Mouse (Mus musculus) CH12.LX (cell line): ENCODE data around the gene Hfe2. TPM values are rescaled to one million over a fixed set of nuclear protein-coding genes. Genes with fewer than 3 reads are reported as not detected.
A peak's percentile ranks its signal among the peaks of the same experiment; 100 is the strongest.

Experiments used
- DNase-seq: peaks from one replicate; pipeline ENCODE4 v3.0.0-alpha.2; 2013; ENCODE audit errors: extremely low read depth
- H3K27ac ChIP-seq: 2 replicates; pipeline ENCODE4 v1.5.1; 2012; ENCODE audit warnings: low read depth, mild to moderate bottlenecking, control low read depth, moderate library complexity; ENCODE audit not compliant: insufficient read depth
- H3K27me3 ChIP-seq: replicated peaks from 2 replicates; pipeline ENCODE3; 2012; ENCODE audit warnings: inconsistent platforms
- H3K36me3 ChIP-seq, 2 experiments: replicated peaks in 1 of 2; 2 replicates each; pipeline versions ENCODE3 to v1.6.1; 2012; ENCODE audit warnings: inconsistent platforms in 1 of 2, low read length in 1 of 2, mild to moderate bottlenecking in 1 of 2, mixed read lengths in 1 of 2, moderate library complexity in 1 of 2; ENCODE audit not compliant: control insufficient read depth in 1 of 2, insufficient read depth in 1 of 2
- H3K4me1 ChIP-seq, 2 experiments: 2 replicates each; pipeline ENCODE4 v1.6.1; 2012; ENCODE audit warnings: inconsistent platforms in 1 of 2, moderate library complexity in 1 of 2; ENCODE audit not compliant: insufficient read depth in 2 of 2, control insufficient read depth in 1 of 2
- H3K4me2 ChIP-seq: 2 replicates; pipeline ENCODE4 v1.6.1; 2012; ENCODE audit warnings: low read depth, mild to moderate bottlenecking, control low read depth; ENCODE audit not compliant: poor library complexity, insufficient read depth, severe bottlenecking
- H3K4me3 ChIP-seq, 3 experiments: fragments of 150-350 bp in 1 of 3; sonication (generic) in 1 of 3; replicated peaks in 1 of 3; 2 replicates each; pipeline versions ENCODE3 to v1.5.1; 2011 to 2012; ENCODE audit warnings: low read depth in 2 of 3, low read length in 2 of 3, mild to moderate bottlenecking in 2 of 3, moderate library complexity in 2 of 3, control low read depth in 1 of 3, improper control_type of control experiment in 1 of 3, inconsistent platforms in 1 of 3, mixed read lengths in 1 of 3; ENCODE audit not compliant: poor library complexity in 1 of 3
- H3K79me2 ChIP-seq: replicated peaks from 2 replicates; pipeline ENCODE4 v1.6.1; 2012; ENCODE audit warnings: mild to moderate bottlenecking, moderate library complexity; ENCODE audit not compliant: control insufficient read depth, poor library complexity, insufficient read depth, severe bottlenecking; ENCODE audit errors: extremely low read depth
- H3K9ac ChIP-seq: 2 replicates; pipeline ENCODE4 v1.6.1; 2012; ENCODE audit warnings: low read depth, mild to moderate bottlenecking, control low read depth, moderate library complexity; ENCODE audit not compliant: insufficient read depth
- H3K9me3 ChIP-seq: replicated peaks from 2 replicates; pipeline ENCODE3; 2012; ENCODE audit warnings: low read length, inconsistent platforms, mixed read lengths
- BHLHE40 ChIP-seq: IDR thresholded peaks from 2 replicates; pipeline ENCODE4 v1.6.1; 2011; ENCODE audit warnings: mild to moderate bottlenecking, low read depth, low read length, improper control_type of control experiment
- CHD1 ChIP-seq: IDR thresholded peaks from 2 replicates; pipeline ENCODE4 v1.6.1; 2012; ENCODE audit warnings: low read depth, low read length, improper control_type of control experiment, inconsistent platforms
- CHD2 ChIP-seq: IDR thresholded peaks from 2 replicates; pipeline ENCODE4 v1.6.1; 2011; ENCODE audit warnings: low read length, improper control_type of control experiment
- CTCF ChIP-seq, 2 experiments: IDR thresholded peaks in 1 of 2; conservative IDR thresholded peaks in 1 of 2; 2 replicates each; pipeline ENCODE4 v1.5.1; 2011 to 2012; ENCODE audit warnings: low read depth in 2 of 2, low read length in 2 of 2, improper control_type of control experiment in 1 of 2, inconsistent platforms in 1 of 2, mild to moderate bottlenecking in 1 of 2, moderate library complexity in 1 of 2
- E2F4 ChIP-seq: IDR thresholded peaks from 2 replicates; pipeline ENCODE4 v1.6.1; 2011; ENCODE audit warnings: low read depth, low read length, improper control_type of control experiment; ENCODE audit not compliant: insufficient replicate concordance
- ELF1 ChIP-seq: IDR thresholded peaks from 2 replicates; pipeline ENCODE4 v1.6.1; 2014; ENCODE audit warnings: low read depth, mild to moderate bottlenecking, inconsistent platforms, low read length, improper control_type of control experiment
- EP300 ChIP-seq: IDR thresholded peaks from 2 replicates; pipeline ENCODE4 v1.6.1; 2011; ENCODE audit warnings: low read length, improper control_type of control experiment
- ETS1 ChIP-seq: conservative IDR thresholded peaks from 2 replicates; pipeline ENCODE4 v1.6.1; 2012; ENCODE audit warnings: low read depth, mild to moderate bottlenecking, inconsistent platforms, low read length, improper control_type of control experiment, moderate library complexity
- GABPA ChIP-seq: IDR thresholded peaks from 2 replicates; pipeline ENCODE4 v1.6.1; 2012; ENCODE audit warnings: low read depth, low read length, improper control_type of control experiment, inconsistent platforms; ENCODE audit not compliant: insufficient replicate concordance
- HCFC1 ChIP-seq: IDR thresholded peaks from 2 replicates; pipeline ENCODE4 v1.6.1; 2012; ENCODE audit warnings: low read depth, mild to moderate bottlenecking, inconsistent platforms, low read length, improper control_type of control experiment
- IRF4 ChIP-seq: IDR thresholded peaks from 2 replicates; pipeline ENCODE4 v1.6.1; 2014; ENCODE audit warnings: low read depth, mild to moderate bottlenecking, inconsistent platforms, low read length, improper control_type of control experiment
- JUN ChIP-seq: IDR thresholded peaks from 2 replicates; pipeline ENCODE4 v1.6.1; 2011; ENCODE audit warnings: low read depth, mild to moderate bottlenecking, low read length, improper control_type of control experiment, moderate library complexity; ENCODE audit not compliant: insufficient read depth
- JUND ChIP-seq: conservative IDR thresholded peaks from 2 replicates; pipeline ENCODE4 v1.6.1; 2011; ENCODE audit warnings: low read depth, low read length, improper control_type of control experiment
- KAT2A ChIP-seq: IDR thresholded peaks from 2 replicates; pipeline ENCODE4 v1.6.1; 2012; ENCODE audit warnings: low read length, improper control_type of control experiment, inconsistent platforms; ENCODE audit not compliant: insufficient replicate concordance
- MAFK ChIP-seq: IDR thresholded peaks from 2 replicates; pipeline ENCODE4 v1.6.1; 2011; ENCODE audit warnings: low read length, improper control_type of control experiment; ENCODE audit not compliant: insufficient replicate concordance
- MAX ChIP-seq: IDR thresholded peaks from 2 replicates; pipeline ENCODE4 v1.6.1; 2011; ENCODE audit warnings: low read length, improper control_type of control experiment
- MAZ ChIP-seq: IDR thresholded peaks from 2 replicates; pipeline ENCODE4 v1.6.1; 2012; ENCODE audit warnings: low read depth, mild to moderate bottlenecking, inconsistent platforms, low read length, improper control_type of control experiment, moderate library complexity
- MEF2A ChIP-seq: IDR thresholded peaks from 2 replicates; pipeline ENCODE4 v1.6.1; 2014; ENCODE audit warnings: low read depth, mild to moderate bottlenecking, inconsistent platforms, low read length, improper control_type of control experiment, borderline replicate concordance
- MXI1 ChIP-seq: IDR thresholded peaks from 2 replicates; pipeline ENCODE4 v1.6.1; 2011; ENCODE audit warnings: mild to moderate bottlenecking, low read depth, low read length, improper control_type of control experiment
- MYC ChIP-seq: IDR thresholded peaks from 2 replicates; pipeline ENCODE4 v1.6.1; 2011; ENCODE audit warnings: low read depth, mild to moderate bottlenecking, improper control_type of control experiment, low read length
- NELFE ChIP-seq: IDR thresholded peaks from 2 replicates; pipeline ENCODE4 v1.6.1; 2011; ENCODE audit warnings: low read depth, low read length, improper control_type of control experiment
- NRF1 ChIP-seq: IDR thresholded peaks from 2 replicates; pipeline ENCODE4 v1.6.1; 2014; ENCODE audit warnings: low read depth, mild to moderate bottlenecking, inconsistent platforms, low read length, improper control_type of control experiment, moderate library complexity
- PAX5 ChIP-seq: IDR thresholded peaks from 2 replicates; pipeline ENCODE4 v1.6.1; 2012; ENCODE audit warnings: low read length, inconsistent platforms, mixed read lengths
- POLR2A ChIP-seq: IDR thresholded peaks from 2 replicates; pipeline ENCODE4 v1.6.1; 2011; ENCODE audit warnings: low read depth, mild to moderate bottlenecking, improper control_type of control experiment, low read length
- POLR2AphosphoS2 ChIP-seq: IDR thresholded peaks from 2 replicates; pipeline ENCODE4 v1.6.1; 2011; ENCODE audit warnings: low read depth, low read length, improper control_type of control experiment
- RAD21 ChIP-seq: IDR thresholded peaks from 2 replicates; pipeline ENCODE4 v1.6.1; 2011; ENCODE audit warnings: low read depth, mild to moderate bottlenecking, low read length, improper control_type of control experiment, moderate library complexity
- RCOR1 ChIP-seq: conservative IDR thresholded peaks from 2 replicates; pipeline ENCODE4 v1.6.1; 2012; ENCODE audit warnings: low read depth, mild to moderate bottlenecking, inconsistent platforms, low read length, improper control_type of control experiment
- SIN3A ChIP-seq: IDR thresholded peaks from 2 replicates; pipeline ENCODE4 v1.6.1; 2012; ENCODE audit warnings: low read length, improper control_type of control experiment, inconsistent platforms
- SMC3 ChIP-seq: IDR thresholded peaks from 2 replicates; pipeline ENCODE4 v1.6.1; 2011; ENCODE audit warnings: low read depth, low read length, improper control_type of control experiment
- TBP ChIP-seq: conservative IDR thresholded peaks from 2 replicates; pipeline ENCODE4 v1.6.1; 2011; ENCODE audit warnings: low read depth, low read length, improper control_type of control experiment
- TCF12 ChIP-seq: IDR thresholded peaks from 2 replicates; pipeline ENCODE4 v1.6.1; 2014; ENCODE audit warnings: low read depth, mild to moderate bottlenecking, inconsistent platforms, low read length, improper control_type of control experiment
- UBTF ChIP-seq: IDR thresholded peaks from 2 replicates; pipeline ENCODE4 v1.6.1; 2012; ENCODE audit warnings: low read depth, mild to moderate bottlenecking, inconsistent platforms, low read length, improper control_type of control experiment, moderate library complexity
- USF1 ChIP-seq: IDR thresholded peaks from 2 replicates; pipeline ENCODE4 v1.6.1; 2014; ENCODE audit warnings: low read depth, mild to moderate bottlenecking, inconsistent platforms, low read length, improper control_type of control experiment
- USF2 ChIP-seq: conservative IDR thresholded peaks from 2 replicates; pipeline ENCODE4 v1.6.1; 2011; ENCODE audit warnings: low read depth, low read length, improper control_type of control experiment
- ZC3H11A ChIP-seq: IDR thresholded peaks from 2 replicates; pipeline ENCODE4 v1.6.1; 2012; ENCODE audit warnings: low read depth, mild to moderate bottlenecking, inconsistent platforms, low read length, improper control_type of control experiment
- ZKSCAN1 ChIP-seq: IDR thresholded peaks from 2 replicates; pipeline ENCODE4 v1.6.1; 2012; ENCODE audit warnings: low read depth, inconsistent platforms, low read length, improper control_type of control experiment, borderline replicate concordance
- ZMIZ1 ChIP-seq: IDR thresholded peaks from 2 replicates; pipeline ENCODE4 v1.6.1; 2012; ENCODE audit warnings: low read depth, mild to moderate bottlenecking, inconsistent platforms, low read length, improper control_type of control experiment
- ZNF384 ChIP-seq: IDR thresholded peaks from 2 replicates; pipeline ENCODE4 v1.6.1; 2012; ENCODE audit warnings: low read depth, low read length, improper control_type of control experiment, inconsistent platforms
- dilution Hi-C: fragments of 300-500 bp; cut with MboI; formaldehyde crosslinking; loops from 2 replicates; pipeline ENCODE4 v1.14.3; 2020; ENCODE audit warnings: low sequenced_read_pairs; ENCODE audit not compliant: extremely low pct_unique_long_range_greater_than_20kb, extremely low pct_ligation_motif_present
- in situ Hi-C: fragments of 300-500 bp; cut with MboI; formaldehyde crosslinking; loops from 3 replicates; pipeline ENCODE4 v1.14.3; 2019; ENCODE audit warnings: low sequenced_read_pairs, low pct_ligation_motif_present, low pct_unique_long_range_greater_than_20kb, mixed read lengths
- polyA plus RNA-seq: library from polyadenylated mRNA; unstranded; fragments of >175 nt; gene quantifications from 2 replicates; pipeline ENCODE4 v1.2.1, GENCODE M21; 2012; ENCODE audit warnings: low read depth; ENCODE audit not compliant: insufficient read length
- total RNA-seq, 2 experiments: library from RNA; depleted of rRNA; stranded (reverse); fragments of 300-350 nt in 1 of 2; fragments of >200 nt in 1 of 2; gene quantifications; 2 replicates each; pipeline ENCODE4 v1.2.3; 2012 to 2014

Gene Hfe2
- total and polyA plus RNA-seq, 3 experiments, result not detected

GRCm38 (mm10) chr3:96503083-96503450 lies 21.9 kb upstream of the Hfe2 start:
- no peaks in the 10 kb centered on the region for H3K27me3 ChIP-seq
- peak overlapping the region; percentile 79 for H3K9ac ChIP-seq
- dilution Hi-C loops (no loop called here), in situ Hi-C loops (loop anchor here (10.0 kb wide), 1 partner anchor 178 kb away; no protein-coding TSS in a partner anchor)
- H3K4me3 ChIP-seq, result peak overlapping the region; percentile 64 to 73 (median 68)
- no peak overlapping the region for H3K27ac ChIP-seq
- H3K4me1 ChIP-seq, result peaks cover 0 to 13% of the 10 kb centered on the region in 2 experiments; a peak in 1 of 4 replicates
- H3K9me3 ChIP-seq, result no peaks in the 10 kb centered on the region
- no peaks in the 10 kb centered on the region for H3K36me3 ChIP-seq
- DNase-seq, result peak; percentile 87
- H3K79me2 ChIP-seq, result no peaks in the 10 kb centered on the region
- no peak for TF ChIP-seq POLR2AphosphoS2
- no peak for TF ChIP-seq USF1
- no peak for TF ChIP-seq MAZ
- TF ChIP-seq ZKSCAN1, result no peak
- TF ChIP-seq EP300, result no peak
- TF ChIP-seq ETS1, result no peak
- TF ChIP-seq MAFK, result no peak
- no peak for TF ChIP-seq CHD2
- peak; percentile 54 for TF ChIP-seq RAD21
- TF ChIP-seq BHLHE40, result peak; percentile 90
- TF ChIP-seq SIN3A, result peak; percentile 80; the same call in 1 of the 2 replicates
- TF ChIP-seq PAX5, result no peak
- peak; percentile 87 for TF ChIP-seq ZNF384
- peak; percentile 65 for TF ChIP-seq SMC3
- no peak for TF ChIP-seq HCFC1
- no peak for TF ChIP-seq NELFE
- no peak for TF ChIP-seq KAT2A
- peak; percentile 45; the same call in 1 of the 2 replicates for TF ChIP-seq MEF2A
- TF ChIP-seq E2F4, result no peak
- TF ChIP-seq IRF4, result peak; percentile 26; the same call in 1 of the 2 replicates
- no peak for TF ChIP-seq ZMIZ1
- TF ChIP-seq USF2, result no peak
- TF ChIP-seq JUN, result no peak
- TF ChIP-seq MXI1, result peak; percentile 70; the same call in 1 of the 2 replicates
- TF ChIP-seq CHD1, result peak; percentile 45; the same call in 1 of the 2 replicates
- peak; percentile 51; the same call in 1 of the 2 replicates for TF ChIP-seq ELF1
- no peak for TF ChIP-seq GABPA
- peak; percentile 32 to 80 for TF ChIP-seq CTCF (conservative IDR thresholded peaks at IDR 0.05 in 1 of 2, IDR thresholded peaks at IDR 0.05 in 1 of 2; ENCODE audit: low read depth in 2 of 2, low read length in 2 of 2)
- 0 out of 2 replicates have a peak, but pooled peaks have one; percentile 29 for TF ChIP-seq TCF12
- TF ChIP-seq TBP, result peak; percentile 67; the same call in 1 of the 2 replicates
- no peak for TF ChIP-seq UBTF
- peak; percentile 60; the same call in 1 of the 2 replicates for TF ChIP-seq MYC
- no peak for TF ChIP-seq NRF1
- TF ChIP-seq MAX, result peak; percentile 73
- TF ChIP-seq POLR2A, result peak; percentile 40; the same call in 1 of the 2 replicates
- TF ChIP-seq RCOR1, result no peak
- no peak for TF ChIP-seq JUND
- TF ChIP-seq ZC3H11A, result no peak
- peak overlapping the region; percentile 97; the same call in 1 of the 2 replicates for H3K4me2 ChIP-seq
